Mouse (Mus musculus): Measurements from ENCODE around the gene Foxc1. TPM values are rescaled to one million over a fixed set of nuclear protein-coding genes. Genes with fewer than 3 reads are reported as not detected.
A peak's percentile ranks its signal among the peaks of the same experiment; 100 is the strongest.

Gene Foxc1
- polyA plus RNA-seq, 1 experiment from 2014 or later: 6.4 TPM

DNA sequence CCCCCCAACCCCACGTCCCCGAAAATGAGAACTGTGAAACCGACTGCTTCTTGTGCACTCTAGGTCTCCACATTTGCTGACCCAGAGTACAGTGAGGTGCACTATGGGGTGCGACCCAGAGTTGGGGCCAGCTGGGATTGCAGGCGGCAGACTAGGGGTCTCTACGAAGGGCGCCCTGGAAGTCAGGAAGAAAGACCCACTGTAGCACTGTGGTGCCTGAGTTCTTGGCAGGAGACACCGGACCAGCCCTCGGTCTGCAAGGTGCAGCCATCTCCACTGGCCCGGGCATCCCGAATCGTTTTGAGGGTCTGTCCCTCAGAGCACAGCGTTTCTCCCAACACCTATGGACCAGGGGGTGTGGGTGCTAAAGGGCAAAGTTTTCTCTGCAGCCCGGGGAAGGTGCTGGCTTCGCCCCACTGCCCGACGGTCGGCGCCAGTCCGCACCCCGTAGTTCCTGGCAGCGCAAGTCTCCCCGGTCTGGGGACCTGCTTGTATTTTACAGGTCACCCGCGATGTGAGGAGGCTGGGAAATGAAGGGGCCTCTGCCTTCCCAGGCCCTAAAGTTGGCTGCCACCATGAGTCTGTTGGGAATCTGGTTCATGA lies 4.6 kb upstream of the Foxc1 start:
- H3K36me3 ChIP-seq (ENCODE audit: control insufficient read depth, insufficient read depth, low read length): no peaks in the 10 kb centered on the region
- H3K27ac ChIP-seq (replicated peaks; ENCODE audit: low read depth, low read length): no peak overlapping the region
- 0 out of 2 replicates have a peak overlapping the region, but pooled peaks have one; percentile 5 for H3K9ac ChIP-seq (ENCODE audit: low read length)
- ATAC-seq (ENCODE audit: insufficient number of reproducible peaks, low FRiP score, low TSS enrichment, low read depth) (no peak), DNase-seq (ENCODE audit: low spot score) (no peak)
- H3K4me2 ChIP-seq (ENCODE audit: low read depth, severe bottlenecking): peak overlapping the region; percentile 44
- peaks cover 66% of the 10 kb centered on the region for H3K27me3 ChIP-seq (ENCODE audit: control insufficient read depth, insufficient read depth, low read length)
- H3K4me3 ChIP-seq (ENCODE audit: low read depth, low read length): peak overlapping the region; percentile 17
- peaks cover 14% of the 10 kb centered on the region; the same call in 1 of the 2 replicates for H3K4me1 ChIP-seq (ENCODE audit: control insufficient read depth, insufficient read depth, low read length)
- H3K9me3 ChIP-seq (ENCODE audit: control insufficient read depth, low read length): no peaks in the 10 kb centered on the region
- WGBS: 1% methylated on average over 25 of the region's 25 CpGs

GRCm38 (mm10) chr13:31802447-31802846 lies 4.0 kb upstream of the Foxc1 start:
- no peak for ATAC-seq (ENCODE audit: insufficient number of reproducible peaks, low FRiP score, low TSS enrichment, low read depth)
- peaks cover 15% of the 10 kb centered on the region; the same call in 1 of the 2 replicates for H3K4me1 ChIP-seq (ENCODE audit: control insufficient read depth, insufficient read depth, low read length)
- no peaks in the 10 kb centered on the region for H3K36me3 ChIP-seq (ENCODE audit: control insufficient read depth, insufficient read depth, low read length)
- 4% methylated on average over 5 of the region's 5 CpGs for WGBS
- no peak overlapping the region for H3K4me2 ChIP-seq (ENCODE audit: low read depth, severe bottlenecking)
- no peak overlapping the region for H3K4me3 ChIP-seq (ENCODE audit: low read depth, low read length)
- H3K27ac ChIP-seq (replicated peaks; ENCODE audit: low read depth, low read length): no peak overlapping the region
- peaks cover 68% of the 10 kb centered on the region for H3K27me3 ChIP-seq (ENCODE audit: control insufficient read depth, insufficient read depth, low read length)
- no peaks in the 10 kb centered on the region for H3K9me3 ChIP-seq (ENCODE audit: control insufficient read depth, low read length)
- no peak overlapping the region for H3K9ac ChIP-seq (ENCODE audit: low read length)
- no peak for DNase-seq (ENCODE audit: low spot score)

GRCm38 (mm10) chr13:31803166-31804093 lies 3.0 kb upstream of the Foxc1 start:
- Histone ChIP-seq H3K9me3 (ENCODE audit: control insufficient read depth, low read length) (no peaks in the 10 kb centered on the region), H3K4me3 (ENCODE audit: low read depth, low read length) (no peak overlapping the region), H3K36me3 (ENCODE audit: control insufficient read depth, insufficient read depth, low read length) (no peaks in the 10 kb centered on the region), H3K27me3 (ENCODE audit: control insufficient read depth, insufficient read depth, low read length) (peaks cover 70% of the 10 kb centered on the region), H3K27ac (replicated peaks; ENCODE audit: low read depth, low read length) (no peak overlapping the region), H3K9ac (ENCODE audit: low read length) (no peak overlapping the region), H3K4me2 (ENCODE audit: low read depth, severe bottlenecking) (peak overlapping the region; percentile 28), H3K4me1 (ENCODE audit: control insufficient read depth, insufficient read depth, low read length) (peaks cover 15% of the 10 kb centered on the region; the same call in 1 of the 2 replicates)
- DNase-seq (ENCODE audit: low spot score) (peak; percentile 59), ATAC-seq (ENCODE audit: insufficient number of reproducible peaks, low FRiP score, low TSS enrichment, low read depth) (no peak)
- WGBS: under 1% methylated on average over 31 of the region's 31 CpGs

DNA sequence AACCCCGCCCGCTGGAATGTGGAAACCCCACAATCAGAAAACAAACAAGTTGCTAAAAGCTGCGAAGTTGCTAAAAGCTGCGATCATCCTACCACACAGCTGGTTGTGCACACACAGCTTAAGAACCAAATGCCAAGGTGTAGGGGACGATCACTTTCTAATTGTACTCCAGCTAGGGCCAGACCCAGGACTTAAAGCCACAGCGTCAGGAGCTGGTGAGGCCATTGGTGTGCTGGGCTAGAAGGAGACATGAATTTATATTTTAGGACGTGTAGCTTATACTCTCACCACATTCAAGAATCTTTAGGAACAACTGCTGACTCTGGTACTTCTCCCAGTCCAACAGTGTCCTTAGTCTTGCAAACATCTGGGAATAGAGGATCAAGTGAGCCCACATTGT lies 1.9 kb upstream of the Foxc1 start:
- under 1% methylated on average over 7 of the region's 7 CpGs for WGBS
- Histone ChIP-seq H3K9me3 (ENCODE audit: control insufficient read depth, low read length) (no peaks in the 10 kb centered on the region), H3K9ac (ENCODE audit: low read length) (no peak overlapping the region), H3K27me3 (ENCODE audit: control insufficient read depth, insufficient read depth, low read length) (peaks cover 64% of the 10 kb centered on the region), H3K4me1 (ENCODE audit: control insufficient read depth, insufficient read depth, low read length) (peaks cover 15% of the 10 kb centered on the region; the same call in 1 of the 2 replicates), H3K36me3 (ENCODE audit: control insufficient read depth, insufficient read depth, low read length) (no peaks in the 10 kb centered on the region), H3K4me2 (ENCODE audit: low read depth, severe bottlenecking) (no peak overlapping the region), H3K4me3 (ENCODE audit: low read depth, low read length) (no peak overlapping the region), H3K27ac (replicated peaks; ENCODE audit: low read depth, low read length) (no peak overlapping the region)
- no peak for ATAC-seq (ENCODE audit: insufficient number of reproducible peaks, low FRiP score, low TSS enrichment, low read depth)
- DNase-seq (ENCODE audit: low spot score): no peak

- DNase-seq (ENCODE audit: low spot score) (peak; percentile 71), ATAC-seq (ENCODE audit: insufficient number of reproducible peaks, low FRiP score, low TSS enrichment, low read depth) (peak; percentile 37)
- H3K9ac ChIP-seq (ENCODE audit: low read length): peak overlapping the region; percentile 43
- H3K27me3 ChIP-seq (ENCODE audit: control insufficient read depth, insufficient read depth, low read length): peaks cover 62% of the 10 kb centered on the region
- H3K27ac ChIP-seq (replicated peaks; ENCODE audit: low read depth, low read length): no peak overlapping the region; the same call in 1 of the 2 replicates
- peak overlapping the region; percentile 72 for H3K4me3 ChIP-seq (ENCODE audit: low read depth, low read length)
- H3K4me1 ChIP-seq (ENCODE audit: control insufficient read depth, insufficient read depth, low read length): peaks cover 12% of the 10 kb centered on the region; the same call in 1 of the 2 replicates
- H3K9me3 ChIP-seq (ENCODE audit: control insufficient read depth, low read length): no peaks in the 10 kb centered on the region
- peak overlapping the region; percentile 92 for H3K4me2 ChIP-seq (ENCODE audit: low read depth, severe bottlenecking)
- H3K36me3 ChIP-seq (ENCODE audit: control insufficient read depth, insufficient read depth, low read length): no peaks in the 10 kb centered on the region
- WGBS: under 1% methylated on average over 34 of the region's 34 CpGs
Observed at GRCm38 (mm10) chr13:31805831-31806427, 504 bp upstream of the Foxc1 start.

GRCm38 (mm10) chr13:31806890-31807735 lies 680 bp downstream of the Foxc1 start:
- peak overlapping the region; percentile 72 for H3K4me3 ChIP-seq (ENCODE audit: low read depth, low read length)
- H3K27me3 ChIP-seq (ENCODE audit: control insufficient read depth, insufficient read depth, low read length): peaks cover 62% of the 10 kb centered on the region
- peaks cover 9% of the 10 kb centered on the region; the same call in 1 of the 2 replicates for H3K4me1 ChIP-seq (ENCODE audit: control insufficient read depth, insufficient read depth, low read length)
- peak; percentile 49 for ATAC-seq (ENCODE audit: insufficient number of reproducible peaks, low FRiP score, low TSS enrichment, low read depth)
- peak; percentile 68 for DNase-seq (ENCODE audit: low spot score)
- no peaks in the 10 kb centered on the region for H3K9me3 ChIP-seq (ENCODE audit: control insufficient read depth, low read length)
- peak overlapping the region; percentile 95 for H3K27ac ChIP-seq (replicated peaks; ENCODE audit: low read depth, low read length)
- peak overlapping the region; percentile 89 for H3K9ac ChIP-seq (ENCODE audit: low read length)
- H3K36me3 ChIP-seq (ENCODE audit: control insufficient read depth, insufficient read depth, low read length): no peaks in the 10 kb centered on the region
- WGBS: under 1% methylated on average over 91 of the region's 101 CpGs
- H3K4me2 ChIP-seq (ENCODE audit: low read depth, severe bottlenecking): peak overlapping the region; percentile 92

- no peaks in the 10 kb centered on the region for H3K36me3 ChIP-seq (ENCODE audit: control insufficient read depth, insufficient read depth, low read length)
- H3K27ac ChIP-seq (replicated peaks; ENCODE audit: low read depth, low read length): peak overlapping the region; percentile 95
- peak overlapping the region; percentile 89 for H3K9ac ChIP-seq (ENCODE audit: low read length)
- 1% methylated on average over 42 of the region's 47 CpGs for whole genome bisulfite sequencing
- peaks cover 9% of the 10 kb centered on the region; the same call in 1 of the 2 replicates for H3K4me1 ChIP-seq (ENCODE audit: control insufficient read depth, insufficient read depth, low read length)
- no peak for DNase-seq (ENCODE audit: low spot score)
- ATAC-seq (ENCODE audit: insufficient number of reproducible peaks, low FRiP score, low TSS enrichment, low read depth): no peak
- H3K27me3 ChIP-seq (ENCODE audit: control insufficient read depth, insufficient read depth, low read length): peaks cover 63% of the 10 kb centered on the region
- H3K4me2 ChIP-seq (ENCODE audit: low read depth, severe bottlenecking): peak overlapping the region; percentile 92
- peak overlapping the region; percentile 72 for H3K4me3 ChIP-seq (ENCODE audit: low read depth, low read length)
- H3K9me3 ChIP-seq (ENCODE audit: control insufficient read depth, low read length): no peaks in the 10 kb centered on the region
Observed at GRCm38 (mm10) chr13:31807736-31808115, 1.3 kb downstream of the Foxc1 start.

Measured in limb, embryonic 11.5 days (tissue).